In the genomic region with DNA sequence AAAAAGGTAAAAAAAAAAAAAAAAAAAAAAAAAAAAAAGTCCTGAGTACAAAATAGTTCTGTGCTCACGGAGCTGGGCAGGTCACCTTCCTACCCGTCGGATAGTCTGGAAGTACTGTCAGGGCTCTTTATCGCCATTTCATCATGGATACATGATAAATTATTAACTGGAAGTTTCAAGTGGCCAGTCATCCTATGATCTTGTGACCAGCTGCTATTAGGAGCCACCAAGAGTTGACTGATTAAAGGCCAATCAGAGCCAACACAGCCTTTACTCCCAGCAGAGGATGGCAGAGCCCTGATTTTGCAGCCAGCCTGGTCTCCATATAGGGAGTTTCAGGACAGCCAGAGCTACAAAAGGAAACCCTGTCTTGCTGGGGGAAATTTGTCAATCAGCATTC, we compare ENCODE assay signal across 33 mouse cellular contexts. TPM values are rescaled to one million over a fixed set of nuclear protein-coding genes. Genes with fewer than 3 reads are reported as not detected.
DNase-seq lines count a peak whose midpoint lies in the region; ATAC-seq and TF ChIP-seq lines count a peak whose summit lies in the region.
"Had no signal": no experiment of that assay in that cellular context is flagged by ENCODE, and none has a peak within 500 bp of the region (broad histone marks: within the 10 kb centered on the region; RNA-seq: fewer than 3 reads in every experiment).

No protein-coding gene starts in this region.

- no peaks in the 10 kb centered on the region for H3K36me3 ChIP-seq in kidney, adult 2 months (ENCODE audit: control insufficient read depth, insufficient read depth, low read length)
- H3K36me3 ChIP-seq in kidney, postnatal 0 days (ENCODE audit: insufficient read depth, low read length): no peaks in the 10 kb centered on the region
- H3K36me3 ChIP-seq: embryonic facial prominence, embryonic 15.5 days; hindbrain, embryonic 10.5 days; limb, embryonic 15.5 days; midbrain, embryonic 13.5 days had no signal

- WGBS in kidney, adult 2 months: 24% methylated on average over 4 of the region's 4 CpGs
- WGBS in kidney, postnatal 0 days: 47% methylated on average over 4 of the region's 4 CpGs

- peak; percentile 70 for DNase-seq in kidney, adult 2 months
- DNase-seq in kidney, postnatal 10 days: no peak
- DNase-seq in lung, postnatal 36 days: peak; percentile 30
- no peak for DNase-seq in lung, postnatal 10 days
- peak; percentile 20 for DNase-seq in kidney, postnatal 0 days (ENCODE audit: low spot score)
- peak; percentile 64 for DNase-seq in yolk sac, embryonic 10.5 days (ENCODE audit: low spot score)
- no peak for DNase-seq in heart, postnatal 4 days
- no peak for DNase-seq in cerebellum, postnatal 36 days
- DNase-seq: cerebellum, adult 2 months; gastrocnemius, adult 2 months; left cerebral cortex, postnatal 4 days; thymus, adult 2 months; thymus, postnatal 4 days had no signal

- H3K27ac ChIP-seq in kidney, adult 2 months (ENCODE audit: insufficient read depth, low read depth, low read length): peak overlapping the region; percentile 19; the same call in 1 of the 2 replicates
- no peak overlapping the region for H3K27ac ChIP-seq in kidney, postnatal 0 days
- H3K27ac ChIP-seq: embryonic facial prominence, embryonic 15.5 days; gastrocnemius, adult 2 months; hindbrain, embryonic 10.5 days; hindbrain, postnatal 0 days; limb, embryonic 15.5 days; midbrain, embryonic 13.5 days; stomach, postnatal 0 days had no signal

- no peak for TF ChIP-seq POLR2A in kidney, adult 2 months (IDR thresholded peaks at IDR 0.05; ENCODE audit: low read depth, low read length)

- ATAC-seq in kidney, postnatal 0 days (replicated peaks; ENCODE audit: low FRiP score, low read depth): peak; percentile 75
- ATAC-seq: CD4-positive, CD25-positive, alpha-beta regulatory T cell, adult 4 months; forebrain, embryonic 14.5 days; hindbrain, postnatal 0 days; midbrain, embryonic 13.5 days had no signal

- no peak for TF ChIP-seq CTCF in kidney, adult 2 months (conservative IDR thresholded peaks at IDR 0.05; ENCODE audit: insufficient read depth, insufficient read length, low read depth, low read length)
- no peak for TF ChIP-seq CTCF in kidney, postnatal 0 days (IDR thresholded peaks at IDR 0.05; ENCODE audit: low read depth)

- H3K9ac ChIP-seq in kidney, postnatal 0 days (ENCODE audit: low read depth, low read length): no peak overlapping the region
- H3K9ac ChIP-seq: embryonic facial prominence, embryonic 15.5 days; limb, embryonic 15.5 days; midbrain, embryonic 13.5 days had no signal

- H3K4me2 ChIP-seq in kidney, postnatal 0 days (ENCODE audit: low read length): no peak overlapping the region
- H3K4me2 ChIP-seq: embryonic facial prominence, embryonic 15.5 days; heart, embryonic 11.5 days; limb, embryonic 15.5 days; midbrain, embryonic 13.5 days had no signal

- H3K4me1 ChIP-seq in kidney, adult 2 months (ENCODE audit: control insufficient read depth, insufficient read depth, low read length): no peaks in the 10 kb centered on the region
- no peaks in the 10 kb centered on the region for H3K4me1 ChIP-seq in kidney, postnatal 0 days (replicated peaks; ENCODE audit: insufficient read depth, low read length)
- H3K4me1 ChIP-seq: embryonic facial prominence, embryonic 15.5 days; hindbrain, embryonic 10.5 days; limb, embryonic 15.5 days; midbrain, embryonic 13.5 days had no signal

- no peaks in the 10 kb centered on the region for H3K9me3 ChIP-seq in kidney, postnatal 0 days (replicated peaks; ENCODE audit: low read length)
- H3K9me3 ChIP-seq: embryonic facial prominence, embryonic 15.5 days; limb, embryonic 15.5 days; midbrain, embryonic 13.5 days had no signal

- no peaks in the 10 kb centered on the region for H3K27me3 ChIP-seq in kidney, adult 2 months (replicated peaks; ENCODE audit: control insufficient read depth, insufficient read depth, low read length)
- no peaks in the 10 kb centered on the region for H3K27me3 ChIP-seq in kidney, postnatal 0 days (ENCODE audit: insufficient read depth, low read length)
- H3K27me3 ChIP-seq: embryonic facial prominence, embryonic 15.5 days; limb, embryonic 15.5 days; midbrain, embryonic 13.5 days had no signal

- no peak overlapping the region for H3K4me3 ChIP-seq in kidney, adult 2 months (ENCODE audit: insufficient read depth, low read depth, low read length)
- H3K4me3 ChIP-seq in kidney, postnatal 0 days (replicated peaks; ENCODE audit: low read depth, low read length): no peak overlapping the region
- H3K4me3 ChIP-seq: embryonic facial prominence, embryonic 15.5 days; gastrocnemius, adult 2 months; hindbrain, embryonic 10.5 days; limb, embryonic 15.5 days; midbrain, embryonic 13.5 days had no signal

RNA-seq across cellular contexts. Expression of a gene that starts 11.3 kb away (rescaled TPM):
- 40.3 and 54.9 TPM in 2 replicates for polyA plus RNA-seq in kidney, adult 2 months (2012; rRNA removed)
- 138 and 150 TPM in 2 replicates for polyA plus RNA-seq in kidney, postnatal 0 days (2015; fragmentation: Nextera tagmentation; extraction: Ambion mirVana)
- total RNA-seq in heart, postnatal 4 days (2021): 10 to 100 TPM; 54.5 to 58.7 TPM

RNA-seq across cellular contexts. Expression of a gene that starts 12.2 kb away (rescaled TPM):
- polyA plus RNA-seq in kidney, adult 2 months (2012; rRNA removed): not detected in 2 replicates
- polyA plus RNA-seq in kidney, postnatal 0 days (2015; fragmentation: Nextera tagmentation; extraction: Ambion mirVana): not detected in 2 replicates
- not detected for total RNA-seq in heart, postnatal 4 days (2021)
- total RNA-seq: adrenal gland, adult 18-20 months; gastrocnemius, adult 2 months; granulocyte monocyte progenitor cell, adult 5-6 weeks; hindbrain, postnatal 0 days; layer of hippocampus, adult 18-20 months; layer of hippocampus, postnatal 14 days; left cerebral cortex, postnatal 4 days; megakaryocyte progenitor cell, adult 5-6 weeks; monocyte, adult 5-6 weeks had no signal
- polyA plus RNA-seq: CD4-positive, CD25-positive, alpha-beta regulatory T cell, adult 4 months; cerebellum, adult 2 months; embryonic facial prominence, embryonic 15.5 days; forebrain, embryonic 14.5 days; heart, embryonic 11.5 days; heart, postnatal 0 days; hindbrain, postnatal 0 days; limb, embryonic 15.5 days; lung, embryonic 16.5 days; midbrain, embryonic 13.5 days; neural tube, embryonic 11.5 days; thymus, adult 2 months had no signal

RNA-seq across cellular contexts. Expression of a gene that starts 19.9 kb away (rescaled TPM):
- 33.6 and 34.5 TPM in 2 replicates for polyA plus RNA-seq in kidney, adult 2 months (2012; rRNA removed)
- 19.8 TPM in 2 replicates for polyA plus RNA-seq in kidney, postnatal 0 days (2015; fragmentation: Nextera tagmentation; extraction: Ambion mirVana)
- 10 to 100 TPM; 12.3 to 12.5 TPM for total RNA-seq in heart, postnatal 4 days (2021)

RNA-seq across cellular contexts. Expression of a gene that starts 22.9 kb away (rescaled TPM):
- polyA plus RNA-seq in kidney, adult 2 months (2012; rRNA removed): 79.3 and 96.0 TPM in 2 replicates
- polyA plus RNA-seq in kidney, postnatal 0 days (2015; fragmentation: Nextera tagmentation; extraction: Ambion mirVana): 3.7 and 6.8 TPM in 2 replicates
- total RNA-seq in heart, postnatal 4 days (2021): not detected
- total RNA-seq: adrenal gland, adult 18-20 months; gastrocnemius, adult 2 months; hindbrain, postnatal 0 days; layer of hippocampus, postnatal 14 days; left cerebral cortex, adult 8-10 months; monocyte, adult 5-6 weeks had no signal
- polyA plus RNA-seq: CD4-positive, CD25-positive, alpha-beta regulatory T cell, adult 4 months; frontal cortex, adult 2 months; midbrain, embryonic 13.5 days had no signal

RNA-seq across cellular contexts. Expression of a gene that starts 46.9 kb away (rescaled TPM):
- polyA plus RNA-seq in kidney, adult 2 months (2012; rRNA removed): 1.1 and 1.4 TPM in 2 replicates
- polyA plus RNA-seq in kidney, postnatal 0 days (2015; fragmentation: Nextera tagmentation; extraction: Ambion mirVana): 0.71 and 0.91 TPM in 2 replicates
- 1 to 10 TPM in 1 of 2 experiments, under 1 TPM in 1; 0.86 to 1.1 TPM for total RNA-seq in heart, postnatal 4 days (2021)
- total RNA-seq: monocyte, adult 5-6 weeks had no signal

Comparison
In these comparisons a context has a peak if more than half of its experiments do, and no peak if none do; other contexts are left out.
1. DNase-seq: peak in kidney, adult 2 months (single experiment), lung, postnatal 36 days (single experiment), kidney, postnatal 0 days (single experiment) and yolk sac, embryonic 10.5 days (single experiment); none in kidney, postnatal 10 days (single experiment), lung, postnatal 10 days (single experiment), heart, postnatal 4 days (single experiment) and cerebellum, postnatal 36 days (0 of 2).